Mouse (Mus musculus): ENCODE measurements around the gene Cd6. TPM values are rescaled to one million over a fixed set of nuclear protein-coding genes. Genes with fewer than 3 reads are reported as not detected.

Cd6 gene
- polyA plus RNA-seq, 2 experiments, result 0.10 TPM; not detected in 1

- DNase-seq (ENCODE audit: low spot score) (no peak), ATAC-seq (ENCODE audit: low FRiP score, low read depth) (no peak)
- Histone ChIP-seq H3K9ac (ENCODE audit: low read depth, low read length, severe bottlenecking) (no peak overlapping the region), H3K4me3 (replicated peaks; ENCODE audit: low read length) (no peak overlapping the region), H3K4me2 (replicated peaks; ENCODE audit: low read depth, low read length, severe bottlenecking) (no peak overlapping the region), H3K4me1 (ENCODE audit: control insufficient read depth, insufficient read depth, low read length) (no peaks in the 10 kb centered on the region; the same call in 1 of the 2 replicates), H3K27me3 (ENCODE audit: control insufficient read depth, insufficient read depth, low read length) (no peaks in the 10 kb centered on the region), H3K36me3 (ENCODE audit: control insufficient read depth, insufficient read depth, low read length) (no peaks in the 10 kb centered on the region), H3K27ac (replicated peaks; ENCODE audit: low read depth, low read length) (no peak overlapping the region), H3K9me3 (ENCODE audit: control insufficient read depth, low read length) (no peaks in the 10 kb centered on the region)
- WGBS, result 38% methylated on average over 11 of the region's 11 CpGs
- TF ChIP-seq POLR2A (IDR thresholded peaks at IDR 0.05; ENCODE audit: borderline replicate concordance, extremely low read depth, insufficient read depth, insufficient read length), result no peak
Measured at GRCm38 (mm10) chr19:10740641-10741440, 89.0 kb downstream of the Cd6 start.

GRCm38 (mm10) chr19:10739916-10740315 is 89.9 kb downstream of the Cd6 start:
- Histone ChIP-seq H3K27ac (replicated peaks; ENCODE audit: low read depth, low read length) (no peak overlapping the region), H3K9ac (ENCODE audit: low read depth, low read length, severe bottlenecking) (no peak overlapping the region), H3K9me3 (ENCODE audit: control insufficient read depth, low read length) (no peaks in the 10 kb centered on the region), H3K4me3 (replicated peaks; ENCODE audit: low read length) (no peak overlapping the region), H3K4me2 (replicated peaks; ENCODE audit: low read depth, low read length, severe bottlenecking) (no peak overlapping the region), H3K27me3 (ENCODE audit: control insufficient read depth, insufficient read depth, low read length) (no peaks in the 10 kb centered on the region), H3K4me1 (ENCODE audit: control insufficient read depth, insufficient read depth, low read length) (no peaks in the 10 kb centered on the region; the same call in 1 of the 2 replicates), H3K36me3 (ENCODE audit: control insufficient read depth, insufficient read depth, low read length) (no peaks in the 10 kb centered on the region)
- no peak for DNase-seq (ENCODE audit: low spot score)
- WGBS, result 96% methylated on average over 4 of the region's 4 CpGs
- no peak for TF ChIP-seq POLR2A (IDR thresholded peaks at IDR 0.05; ENCODE audit: borderline replicate concordance, extremely low read depth, insufficient read depth, insufficient read length)
- ATAC-seq (ENCODE audit: low FRiP score, low read depth), result no peak

Other genes starting within 250 kb of the Cd6 start
- gene Ddb1, start 224.7 kb downstream of the Cd6 start, polyA plus RNA-seq (2012; rRNA removed), result 346 and 349 TPM in 2 replicates
- 358 and 386 TPM in 2 replicates for gene Ddb1, start 224.7 kb downstream of the Cd6 start, polyA plus RNA-seq (2014; fragmentation: Nextera tagmentation; extraction: Ambion mirVana)
- 24.1 and 25.5 TPM in 2 replicates for gene Tkfc, start 224.4 kb downstream of the Cd6 start, polyA plus RNA-seq (2012; rRNA removed)
- 14.6 and 15.4 TPM in 2 replicates for gene Tkfc, start 224.4 kb downstream of the Cd6 start, polyA plus RNA-seq (2014; fragmentation: Nextera tagmentation; extraction: Ambion mirVana)
- gene Vwce, start 195.8 kb downstream of the Cd6 start, polyA plus RNA-seq (2012; rRNA removed), result 7.0 and 10.2 TPM in 2 replicates
- gene Vwce, start 195.8 kb downstream of the Cd6 start, polyA plus RNA-seq (2014; fragmentation: Nextera tagmentation; extraction: Ambion mirVana), result 3.2 TPM in 2 replicates
- gene Pga5, start 152.0 kb downstream of the Cd6 start, polyA plus RNA-seq (2012; rRNA removed), result 0.12 and 0.23 TPM in 2 replicates
- gene Pga5, start 152.0 kb downstream of the Cd6 start, polyA plus RNA-seq (2014; fragmentation: Nextera tagmentation; extraction: Ambion mirVana), result not detected in 2 replicates
- 30.2 and 37.4 TPM in 2 replicates for gene Vps37c, start 141.3 kb downstream of the Cd6 start, polyA plus RNA-seq (2012; rRNA removed)
- gene Vps37c, start 141.3 kb downstream of the Cd6 start, polyA plus RNA-seq (2014; fragmentation: Nextera tagmentation; extraction: Ambion mirVana), result 37.6 and 42.6 TPM in 2 replicates
- gene Cd5, start 91.1 kb downstream of the Cd6 start, polyA plus RNA-seq (2012; rRNA removed), result 0.16 and 0.28 TPM in 2 replicates
- 0.23 and 0.51 TPM in 2 replicates for gene Cd5, start 91.1 kb downstream of the Cd6 start, polyA plus RNA-seq (2014; fragmentation: Nextera tagmentation; extraction: Ambion mirVana)
- 1.7 and 1.9 TPM in 2 replicates for gene Slc15a3, start 9.7 kb upstream of the Cd6 start, polyA plus RNA-seq (2012; rRNA removed)
- 1.1 and 2.1 TPM in 2 replicates for gene Slc15a3, start 9.7 kb upstream of the Cd6 start, polyA plus RNA-seq (2014; fragmentation: Nextera tagmentation; extraction: Ambion mirVana)
- 150 and 211 TPM in 2 replicates for gene Tmem132a, start 39.9 kb upstream of the Cd6 start, polyA plus RNA-seq (2012; rRNA removed)
- 67.8 and 76.2 TPM in 2 replicates for gene Tmem132a, start 39.9 kb upstream of the Cd6 start, polyA plus RNA-seq (2014; fragmentation: Nextera tagmentation; extraction: Ambion mirVana)
- gene Tmem109, start 51.9 kb upstream of the Cd6 start, polyA plus RNA-seq (2012; rRNA removed), result 106 and 124 TPM in 2 replicates
- 126 and 128 TPM in 2 replicates for gene Tmem109, start 51.9 kb upstream of the Cd6 start, polyA plus RNA-seq (2014; fragmentation: Nextera tagmentation; extraction: Ambion mirVana)
- gene Prpf19, start 65.2 kb upstream of the Cd6 start, polyA plus RNA-seq (2012; rRNA removed), result 360 and 433 TPM in 2 replicates
- 39.7 and 43.6 TPM in 2 replicates for gene Prpf19, start 65.2 kb upstream of the Cd6 start, polyA plus RNA-seq (2014; fragmentation: Nextera tagmentation; extraction: Ambion mirVana)
- 0.04 TPM in 1 of 2 replicates, not detected in the other for gene Zp1, start 90.6 kb upstream of the Cd6 start, polyA plus RNA-seq (2012; rRNA removed)
- not detected in 2 replicates for gene Zp1, start 90.6 kb upstream of the Cd6 start, polyA plus RNA-seq (2014; fragmentation: Nextera tagmentation; extraction: Ambion mirVana)
- gene Ptgdr2, start 107.1 kb upstream of the Cd6 start, polyA plus RNA-seq (2012; rRNA removed), result 0.15 and 0.33 TPM in 2 replicates
- gene Ptgdr2, start 107.1 kb upstream of the Cd6 start, polyA plus RNA-seq (2014; fragmentation: Nextera tagmentation; extraction: Ambion mirVana), result 0.07 TPM in 2 replicates
- 10.3 and 11.2 TPM in 2 replicates for gene Ccdc86, start 119.2 kb upstream of the Cd6 start, polyA plus RNA-seq (2012; rRNA removed)
- gene Ccdc86, start 119.2 kb upstream of the Cd6 start, polyA plus RNA-seq (2014; fragmentation: Nextera tagmentation; extraction: Ambion mirVana), result 22.4 and 23.8 TPM in 2 replicates
- 0.08 and 0.27 TPM in 2 replicates for gene Ms4a10, start 144.6 kb upstream of the Cd6 start, polyA plus RNA-seq (2012; rRNA removed)
- gene Ms4a10, start 144.6 kb upstream of the Cd6 start, polyA plus RNA-seq (2014; fragmentation: Nextera tagmentation; extraction: Ambion mirVana), result 0.57 TPM in 1 of 2 replicates, not detected in the other
- gene Ms4a15, start 163.2 kb upstream of the Cd6 start, polyA plus RNA-seq (2012; rRNA removed), result not detected in 2 replicates
- gene Ms4a15, start 163.2 kb upstream of the Cd6 start, polyA plus RNA-seq (2014; fragmentation: Nextera tagmentation; extraction: Ambion mirVana), result not detected in 2 replicates
- gene Ms4a18, start 188.0 kb upstream of the Cd6 start, polyA plus RNA-seq (2012; rRNA removed), result 0.05 TPM in 1 of 2 replicates, not detected in the other
- not detected in 2 replicates for gene Ms4a18, start 188.0 kb upstream of the Cd6 start, polyA plus RNA-seq (2014; fragmentation: Nextera tagmentation; extraction: Ambion mirVana)

Measured in limb, embryonic 14.5 days (tissue).